Mouse (Mus musculus) hindbrain, embryonic 16.5 days (tissue): Measurements from ENCODE around the gene Degs1. TPM values are rescaled to one million over a fixed set of nuclear protein-coding genes. Genes with fewer than 3 reads are reported as not detected.

Experiments
- polyA plus RNA-seq: library from polyadenylated mRNA; unstranded; fragments of >200 nt; fragmentation: Nextera tagmentation; extraction: Ambion mirVana; gene quantifications from 2 replicates; pipeline ENCODE4 v1.2.1, GENCODE M21; 2015

The Degs1 gene
- polyA plus RNA-seq, 1 experiment from 2014 or later = 116 TPM

Other genes with a start within 250 kb of the Degs1 start
- gene Srp9, start 158.1 kb downstream of the Degs1 start, polyA plus RNA-seq = 125 and 134 TPM in 2 replicates
- not detected in 2 replicates for gene Vmn1r1, start 118.3 kb downstream of the Degs1 start, polyA plus RNA-seq
- 20.6 and 22.0 TPM in 2 replicates for gene Fbxo28, start 58.8 kb upstream of the Degs1 start, polyA plus RNA-seq
- gene Trp53bp2, start 126.4 kb upstream of the Degs1 start, polyA plus RNA-seq = 13.8 and 17.8 TPM in 2 replicates
- gene Capn2, start 234.8 kb upstream of the Degs1 start, polyA plus RNA-seq = 93.9 and 102 TPM in 2 replicates